Mouse (Mus musculus) myocyte (in vitro differentiated cells): ENCODE data around the gene Zbtb20. TPM values are rescaled to one million over a fixed set of nuclear protein-coding genes. Genes with fewer than 3 reads are reported as not detected.

Source experiments
- H3K27me3 ChIP-seq: one replicate; pipeline ENCODE4 v1.6.1; 2011; ENCODE audit not compliant: control insufficient read depth, insufficient read depth, insufficient read length
- H3K36me3 ChIP-seq: one replicate; pipeline ENCODE4 v1.6.1; 2011; ENCODE audit not compliant: control insufficient read depth, insufficient read depth
- H3K4me2 ChIP-seq: one replicate; pipeline ENCODE4 v1.6.1; 2011; ENCODE audit warnings: low read depth, control low read depth
- H3K4me3 ChIP-seq: one replicate; pipeline ENCODE4 v1.5.1; 2011; ENCODE audit warnings: mild to moderate bottlenecking, control low read depth, moderate library complexity
- H3K79me2 ChIP-seq: one replicate; pipeline ENCODE4 v1.6.1; 2011; ENCODE audit not compliant: control insufficient read depth, insufficient read depth
- H3ac ChIP-seq: one replicate; pipeline ENCODE4 v1.6.1; 2011; ENCODE audit not compliant: control insufficient read depth, insufficient read length
- CEBPB ChIP-seq: IDR thresholded peaks from 2 replicates; pipeline ENCODE4 v1.6.1; 2011; ENCODE audit warnings: mild to moderate bottlenecking, moderate library complexity; ENCODE audit not compliant: poor library complexity, insufficient read depth, severe bottlenecking
- E2F4 ChIP-seq: IDR thresholded peaks from one replicate; pipeline ENCODE4 v1.6.1; 2011; ENCODE audit warnings: mild to moderate bottlenecking, control low read depth, moderate library complexity; ENCODE audit not compliant: insufficient read depth
- MAX ChIP-seq: IDR thresholded peaks from one replicate; pipeline ENCODE4 v1.6.1; 2011; ENCODE audit warnings: low read depth, mild to moderate bottlenecking, control low read depth
- MYOD1 ChIP-seq, 3 experiments: IDR thresholded peaks; one replicate each; pipeline ENCODE4 v1.6.1; 2011; ENCODE audit warnings: control low read depth in 2 of 3, low read depth in 2 of 3, mild to moderate bottlenecking in 2 of 3, moderate library complexity in 1 of 3; ENCODE audit not compliant: insufficient read length in 2 of 3, control insufficient read depth in 1 of 3
- MYOG ChIP-seq, 3 experiments: IDR thresholded peaks; one replicate each; pipeline ENCODE4 v1.6.1; 2011; ENCODE audit warnings: control low read depth in 2 of 3, low read depth in 2 of 3, mild to moderate bottlenecking in 2 of 3; ENCODE audit not compliant: insufficient read length in 2 of 3, control insufficient read depth in 1 of 3, insufficient read depth in 1 of 3
- POLR2A ChIP-seq: IDR thresholded peaks from one replicate; pipeline ENCODE4 v1.6.1; 2011; ENCODE audit warnings: low read depth, mild to moderate bottlenecking, control low read depth, moderate library complexity; ENCODE audit not compliant: insufficient read length
- POLR2AphosphoS2 ChIP-seq: IDR thresholded peaks from one replicate; pipeline ENCODE4 v1.6.1; 2011; ENCODE audit warnings: low read depth, control low read depth; ENCODE audit not compliant: insufficient read length
- REST ChIP-seq: IDR thresholded peaks from one replicate; pipeline ENCODE4 v1.6.1; 2011; ENCODE audit warnings: mild to moderate bottlenecking, control low read depth, moderate library complexity; ENCODE audit not compliant: insufficient read depth, insufficient read length
- SRF ChIP-seq: IDR thresholded peaks from one replicate; pipeline ENCODE4 v1.6.1; 2011; ENCODE audit warnings: low read depth; ENCODE audit not compliant: control insufficient read depth, insufficient read length
- TCF12 ChIP-seq: IDR thresholded peaks from one replicate; pipeline ENCODE4 v1.6.1; 2011; ENCODE audit warnings: mild to moderate bottlenecking, control low read depth; ENCODE audit not compliant: poor library complexity, insufficient read depth, severe bottlenecking
- TCF3 ChIP-seq: IDR thresholded peaks from one replicate; pipeline ENCODE4 v1.6.1; 2011; ENCODE audit warnings: low read depth, control low read depth; ENCODE audit not compliant: insufficient read length
- USF1 ChIP-seq: IDR thresholded peaks from one replicate; pipeline ENCODE4 v1.6.1; 2011; ENCODE audit warnings: low read depth, mild to moderate bottlenecking, control low read depth, moderate library complexity
- polyA plus RNA-seq: library from polyadenylated mRNA; unstranded; fragments of >200 nt; fragmentation: generic; extraction: Trizol; gene quantifications from one replicate; pipeline ENCODE4 v1.2.1, GENCODE M21; 2012; ENCODE audit warnings: missing spikeins

Gene Zbtb20
- polyA plus RNA-seq, 1 experiment, result 5.0 TPM

- no peak for TF ChIP-seq E2F4
- TF ChIP-seq REST, result no peak
- H3K27me3 ChIP-seq, result no peaks in the 10 kb centered on the region
- H3K4me2 ChIP-seq, result no peak overlapping the region
- no peaks in the 10 kb centered on the region for H3K36me3 ChIP-seq
- H3K79me2 ChIP-seq, result no peaks in the 10 kb centered on the region
- no peak overlapping the region for H3K4me3 ChIP-seq
- H3ac ChIP-seq, result no peak overlapping the region
Measured at GRCm38 (mm10) chr16:43286783-43287383, 411.2 kb downstream of the Zbtb20 start.

- Histone ChIP-seq H3K79me2 (no peaks in the 10 kb centered on the region), H3K36me3 (no peaks in the 10 kb centered on the region), H3K27me3 (no peaks in the 10 kb centered on the region), H3ac (no peak overlapping the region), H3K4me2 (no peak overlapping the region), H3K4me3 (no peak overlapping the region)
- no peak for TF ChIP-seq MAX
- no peak for TF ChIP-seq SRF
- no peak for TF ChIP-seq TCF3
- no peak for TF ChIP-seq TCF12
- TF ChIP-seq REST, result no peak
- no peak for TF ChIP-seq MYOD1 (IDR thresholded peaks at IDR 0.05; ENCODE audit: control insufficient read depth in 1 of 3, insufficient read length in 2 of 3, low read depth in 2 of 3)
- TF ChIP-seq E2F4, result no peak
- no peak for TF ChIP-seq USF1
- no peak for TF ChIP-seq POLR2AphosphoS2
Measured at GRCm38 (mm10) chr16:43291423-43291822, 415.7 kb downstream of the Zbtb20 start.

- no peaks in the 10 kb centered on the region for H3K27me3 ChIP-seq
- TF ChIP-seq MYOD1 (IDR thresholded peaks at IDR 0.05; ENCODE audit: control insufficient read depth in 1 of 3, insufficient read length in 2 of 3, low read depth in 2 of 3) (no peak), POLR2AphosphoS2 (no peak), CEBPB (no peak), TCF3 (no peak), TCF12 (no peak), POLR2A (no peak), MYOG (IDR thresholded peaks at IDR 0.05; ENCODE audit: control insufficient read depth in 1 of 3, insufficient read depth in 1 of 3, insufficient read length in 2 of 3, low read depth in 2 of 3) (no peak), REST (no peak), SRF (no peak), E2F4 (no peak), MAX (no peak)
- H3K4me2 ChIP-seq, result no peak overlapping the region
- H3K36me3 ChIP-seq, result no peaks in the 10 kb centered on the region
- no peaks in the 10 kb centered on the region for H3K79me2 ChIP-seq
- H3ac ChIP-seq, result no peak overlapping the region
- no peak overlapping the region for H3K4me3 ChIP-seq
Measured at GRCm38 (mm10) chr16:43297953-43298596, 422.4 kb downstream of the Zbtb20 start.

GRCm38 (mm10) chr16:43300420-43300819 lies 424.7 kb downstream of the Zbtb20 start:
- Histone ChIP-seq H3ac (no peak overlapping the region), H3K4me3 (no peak overlapping the region), H3K4me2 (no peak overlapping the region), H3K27me3 (no peaks in the 10 kb centered on the region), H3K79me2 (no peaks in the 10 kb centered on the region), H3K36me3 (no peaks in the 10 kb centered on the region)
- no peak for TF ChIP-seq USF1
- no peak for TF ChIP-seq MYOG (IDR thresholded peaks at IDR 0.05; ENCODE audit: control insufficient read depth in 1 of 3, insufficient read depth in 1 of 3, insufficient read length in 2 of 3, low read depth in 2 of 3)
- TF ChIP-seq SRF, result no peak
- TF ChIP-seq POLR2A, result no peak
- TF ChIP-seq REST, result no peak

GRCm38 (mm10) chr16:43302171-43302570 lies 426.5 kb downstream of the Zbtb20 start:
- Histone ChIP-seq H3ac (no peak overlapping the region), H3K27me3 (no peaks in the 10 kb centered on the region), H3K79me2 (no peaks in the 10 kb centered on the region), H3K4me2 (no peak overlapping the region), H3K36me3 (no peaks in the 10 kb centered on the region), H3K4me3 (no peak overlapping the region)
- no peak for TF ChIP-seq MAX
- TF ChIP-seq REST, result no peak
- TF ChIP-seq E2F4, result no peak
- no peak for TF ChIP-seq CEBPB
- TF ChIP-seq TCF12, result no peak
- TF ChIP-seq USF1, result no peak
- no peak for TF ChIP-seq MYOD1 (IDR thresholded peaks at IDR 0.05; ENCODE audit: control insufficient read depth in 1 of 3, insufficient read length in 2 of 3, low read depth in 2 of 3)
- no peak for TF ChIP-seq POLR2AphosphoS2
- TF ChIP-seq MYOG (IDR thresholded peaks at IDR 0.05; ENCODE audit: control insufficient read depth in 1 of 3, insufficient read depth in 1 of 3, insufficient read length in 2 of 3, low read depth in 2 of 3), result no peak
- TF ChIP-seq POLR2A, result no peak
- TF ChIP-seq SRF, result no peak
